Mouse (Mus musculus) yolk sac, embryonic 10.5 days (tissue): ENCODE results near the gene Baz1b.

Experiments
- DNase-seq: peaks from one replicate; pipeline ENCODE4 v3.0.0-alpha.2; 2017; ENCODE audit warnings: low spot score

The Baz1b gene

DNA sequence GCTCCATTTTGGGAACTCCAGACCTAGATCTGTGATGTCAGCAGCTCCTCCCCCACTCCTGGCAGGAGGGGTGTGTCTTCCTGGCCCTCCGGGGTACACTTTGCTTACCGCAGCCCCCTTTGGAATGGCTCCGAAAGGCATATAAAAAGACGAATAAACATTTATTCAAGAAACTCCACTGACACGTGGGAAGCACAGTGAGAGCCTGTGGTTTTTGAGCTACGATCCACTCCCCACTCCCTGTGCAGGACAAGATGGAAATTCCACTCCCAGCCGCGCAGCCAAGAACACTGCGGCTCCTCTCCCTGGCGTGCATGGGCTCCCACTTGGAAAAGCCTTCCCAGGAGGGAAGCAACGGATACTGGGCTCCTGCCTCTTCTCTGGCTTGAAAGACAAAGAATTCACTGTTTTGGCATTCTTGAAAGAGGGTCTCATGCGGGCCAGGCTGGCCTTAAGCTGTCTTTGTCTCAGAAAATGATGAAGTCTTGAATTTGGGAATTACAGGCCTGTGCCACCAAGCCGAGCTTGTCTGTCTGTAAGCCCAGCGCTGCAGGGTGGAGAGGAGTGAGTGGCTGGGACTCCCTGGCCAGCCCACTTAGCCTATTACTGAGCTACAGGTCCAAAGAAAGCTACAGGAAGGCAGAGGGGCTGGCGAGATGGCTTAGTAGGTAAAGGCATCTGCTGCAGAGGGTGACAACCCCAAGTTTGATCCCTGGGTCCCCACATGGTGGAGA is 87.8 kb downstream of the Baz1b start:
- DNase-seq = no peak

GRCm38 (mm10) chr5:135276597-135276996 is 89.5 kb downstream of the Baz1b start:
- no peak for DNase-seq

DNA sequence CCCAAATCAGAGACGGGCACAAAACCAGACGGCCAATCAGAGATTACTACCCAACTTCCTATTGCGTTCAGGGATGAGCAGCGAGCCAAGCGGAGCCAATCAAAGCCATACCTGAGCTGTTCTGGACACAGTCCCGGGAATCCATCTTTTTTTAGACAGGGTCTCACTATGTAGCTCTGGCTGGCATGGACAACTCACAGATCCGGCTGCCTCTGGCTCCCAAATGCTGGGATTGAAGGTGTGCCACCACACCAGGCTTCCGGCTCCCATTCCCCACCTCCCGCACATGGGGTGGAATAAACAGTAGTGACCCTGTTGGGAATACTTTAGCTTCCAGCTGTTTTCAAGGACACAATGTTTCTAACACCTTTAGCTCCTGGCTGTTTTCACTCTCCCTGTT is 93.2 kb downstream of the Baz1b start:
- DNase-seq = no peak

DNA sequence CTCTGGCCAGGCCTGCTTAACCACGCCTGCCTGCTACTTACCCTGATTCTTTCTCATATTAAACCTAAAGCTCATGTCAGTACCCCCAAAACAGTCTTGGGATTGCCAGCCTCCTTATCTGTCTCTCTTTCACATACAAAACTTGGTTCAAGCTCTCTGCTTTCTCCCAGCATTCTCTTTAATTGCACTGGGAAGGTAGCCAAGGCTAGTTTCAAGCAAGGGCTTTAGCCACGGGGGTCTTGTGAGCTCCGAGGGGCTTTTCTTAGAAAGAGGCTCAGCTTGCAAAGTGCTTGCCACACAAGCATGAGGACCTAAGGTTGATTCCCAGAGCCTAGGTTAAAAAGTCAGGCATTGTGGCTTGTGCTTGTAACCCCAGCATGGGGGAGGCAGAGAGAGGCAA is 98.1 kb downstream of the Baz1b start:
- no peak for DNase-seq

GRCm38 (mm10) chr5:135286185-135286584 is 99.1 kb downstream of the Baz1b start:
- peak; percentile 51 for DNase-seq

DNA sequence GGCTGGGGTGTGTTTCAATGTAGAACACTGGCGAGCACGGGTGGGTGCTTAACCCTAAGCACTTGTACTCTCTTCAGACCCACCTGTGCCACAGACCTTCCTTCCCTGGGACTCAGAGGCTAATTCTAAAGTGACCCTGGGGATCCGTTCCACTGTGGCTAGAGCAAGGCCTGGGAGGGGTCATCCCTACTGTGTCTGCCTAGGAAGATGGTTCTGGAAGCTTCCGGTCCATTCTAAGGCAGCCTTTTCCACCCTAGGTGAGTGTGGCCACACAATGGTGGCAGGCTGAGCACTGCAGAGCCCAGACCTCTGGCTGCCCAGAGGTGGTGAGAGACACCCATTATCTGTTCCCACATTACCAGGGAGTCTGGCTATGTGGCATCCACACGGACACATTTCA is 99.9 kb downstream of the Baz1b start:
- no peak for DNase-seq

GRCm38 (mm10) chr5:135290703-135291102 is 103.6 kb downstream of the Baz1b start:
- no peak for DNase-seq

DNA sequence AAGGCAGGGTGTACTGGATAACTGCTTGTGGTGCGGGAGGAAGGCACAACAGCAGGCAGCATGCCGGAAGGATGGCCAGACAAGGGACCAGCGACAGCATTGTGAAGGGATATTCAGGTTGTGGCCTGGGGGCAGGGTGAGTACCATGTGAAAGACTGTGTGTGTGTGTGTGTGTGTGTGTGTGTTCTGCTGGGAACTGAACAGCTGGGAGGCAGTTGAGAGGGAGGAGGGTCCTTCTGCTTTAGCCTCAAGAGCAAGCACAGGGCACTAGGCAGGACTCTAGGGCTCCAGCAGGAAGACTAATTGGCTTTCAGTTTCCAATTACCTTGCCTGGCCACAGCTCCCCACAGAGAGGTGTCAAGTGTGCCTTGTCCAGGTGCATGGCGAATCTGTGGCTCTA is 104.1 kb downstream of the Baz1b start:
- DNase-seq = no peak

DNA sequence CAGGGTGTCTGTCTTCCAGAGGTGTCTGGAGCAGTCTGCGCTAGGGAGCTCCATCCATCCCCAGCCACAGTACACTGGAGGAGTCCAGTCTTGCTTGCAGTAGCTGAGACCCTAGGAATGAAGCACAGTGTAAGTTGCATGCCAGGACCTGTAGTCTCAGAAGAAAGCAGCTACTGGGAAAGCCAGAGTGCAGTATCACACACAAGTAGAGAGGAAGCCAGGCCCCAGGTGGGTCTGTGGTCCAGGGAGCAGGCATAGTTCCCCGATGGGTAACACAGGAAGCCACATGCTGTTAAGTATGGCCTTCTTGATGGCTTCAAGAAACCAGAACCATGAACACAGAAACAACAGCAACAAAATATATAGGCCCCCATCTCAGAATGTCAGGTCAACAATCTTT is 104.9 kb downstream of the Baz1b start:
- DNase-seq = no peak
